Mouse (Mus musculus): ENCODE data around the gene Cpeb4.
A peak's percentile ranks its signal among the peaks of the same experiment; 100 is the strongest.
"Not testable (repeated sequence)": the region's sequence is repeated elsewhere in the genome, so short reads cannot be mapped to it uniquely, and the experiment has no call there.

The Cpeb4 gene

GRCm38 (mm10) chr11:31871911-31872310 is at the start of gene Cpeb4:
TSS of gene Cpeb4 (plus strand) at chr11:31872211.
- DNase-seq = no peak

- no peak for DNase-seq
These were observed 49.5 kb upstream of the Cpeb4 start for GRCm38 (mm10) chr11:31822556-31822955.

DNA sequence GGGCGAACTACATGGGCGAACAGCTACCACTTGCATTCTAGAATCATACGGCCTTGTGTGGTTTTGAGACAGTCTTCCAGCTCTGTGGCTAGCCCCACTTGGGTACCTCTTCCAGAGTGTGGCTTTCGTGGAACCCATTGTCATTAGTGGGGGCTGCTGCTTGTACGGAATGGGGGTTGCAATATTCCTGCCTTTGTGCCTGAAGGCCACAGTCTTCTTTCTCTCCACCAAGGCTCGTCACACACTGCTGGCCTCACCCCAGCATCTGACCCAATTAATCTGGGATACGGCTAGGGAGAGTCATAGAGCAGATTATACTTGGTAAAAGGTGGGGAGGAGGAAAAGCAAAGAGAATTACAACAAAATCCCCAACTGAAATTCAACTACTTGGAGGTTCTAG is 48.5 kb upstream of the Cpeb4 start:
- no peak for DNase-seq

DNA sequence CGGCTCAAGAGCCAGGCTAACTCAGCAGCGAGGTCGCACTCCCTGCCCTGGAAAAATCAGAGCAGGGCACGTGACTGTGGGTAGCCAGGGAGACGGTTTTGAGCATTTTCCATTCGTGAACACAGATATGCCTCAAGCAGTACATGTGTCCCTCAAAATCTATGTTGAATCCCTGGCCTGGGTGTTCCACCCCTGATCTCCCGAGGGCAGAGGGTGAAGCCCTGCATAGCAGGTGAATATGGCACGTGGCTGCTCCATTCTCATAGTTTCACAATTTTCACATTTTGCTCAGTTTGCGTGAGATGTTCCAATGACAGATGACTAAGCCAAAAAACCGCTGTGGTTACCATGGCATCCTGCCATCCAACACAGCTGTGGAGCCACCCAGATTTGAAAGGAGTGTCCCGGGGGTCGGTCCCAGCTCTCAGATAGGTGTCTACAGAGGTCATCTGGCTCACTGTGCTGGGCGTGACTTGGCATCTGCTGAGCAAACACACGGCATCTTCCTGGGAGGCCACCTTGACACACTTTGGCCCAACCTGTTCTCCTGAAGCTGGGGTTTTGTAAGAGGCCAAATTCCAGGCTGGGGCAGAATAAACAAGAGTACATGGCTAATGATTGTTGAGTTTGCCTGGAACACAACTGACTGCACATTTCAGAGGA is 47.4 kb upstream of the Cpeb4 start:
- DNase-seq = no peak

DNA sequence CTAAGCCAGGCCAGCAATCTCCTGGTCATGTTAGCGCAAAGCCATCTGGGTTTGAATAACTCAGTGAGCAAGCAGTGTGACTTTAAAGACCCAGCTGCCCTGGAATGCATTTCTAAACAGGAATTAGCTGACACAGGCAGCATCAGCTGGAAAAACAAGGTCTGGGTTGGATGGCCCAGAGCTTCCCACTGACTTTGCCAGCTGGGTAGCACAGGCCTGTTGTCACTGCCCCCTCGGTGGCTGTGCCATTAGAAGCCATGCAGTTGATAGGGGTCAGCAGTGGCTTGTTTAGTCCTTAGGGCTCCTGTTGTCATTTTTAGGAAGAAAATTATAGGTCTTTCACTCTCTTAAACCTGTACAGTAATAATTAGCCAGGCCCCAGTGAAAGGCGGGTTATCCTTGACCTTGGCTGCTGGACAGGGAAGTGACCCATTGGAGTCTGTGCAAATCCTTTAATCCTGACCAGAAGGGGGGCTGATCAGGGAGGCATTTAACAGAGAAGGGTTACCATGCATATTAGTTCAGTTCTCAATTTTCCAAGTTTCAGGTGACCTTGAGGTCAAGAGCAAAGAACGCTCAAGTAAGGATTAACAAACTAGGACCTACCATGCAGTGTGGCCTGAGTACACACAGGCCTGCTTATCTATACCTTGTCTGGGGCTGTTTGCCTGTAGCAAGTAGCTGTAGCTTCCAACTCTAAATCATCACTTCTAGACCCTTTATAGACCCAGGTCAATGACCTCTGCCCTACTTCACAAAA is 43.8 kb upstream of the Cpeb4 start:
- peak; percentile 39 for DNase-seq

DNA sequence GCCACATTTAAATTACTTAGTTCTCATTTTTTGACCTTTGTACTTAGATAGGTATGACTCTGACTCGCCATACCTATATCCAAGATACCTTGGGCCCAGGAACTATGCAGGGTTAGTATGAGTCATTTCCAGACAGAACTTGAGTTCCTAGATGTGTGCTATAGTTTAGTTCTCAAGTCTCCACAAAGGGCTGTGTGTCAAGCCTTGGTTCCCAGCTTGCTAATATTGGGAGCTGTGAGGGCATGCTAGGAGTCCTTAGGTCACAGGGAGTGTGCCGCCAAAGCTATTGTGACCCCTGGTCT is 43.3 kb upstream of the Cpeb4 start:
- no peak for DNase-seq

- DNase-seq = peak; percentile 18
These were observed 41.5 kb upstream of the Cpeb4 start for GRCm38 (mm10) chr11:31830213-31831151.

- DNase-seq = no peak
These were observed 40.6 kb upstream of the Cpeb4 start for GRCm38 (mm10) chr11:31831451-31831850.

DNA sequence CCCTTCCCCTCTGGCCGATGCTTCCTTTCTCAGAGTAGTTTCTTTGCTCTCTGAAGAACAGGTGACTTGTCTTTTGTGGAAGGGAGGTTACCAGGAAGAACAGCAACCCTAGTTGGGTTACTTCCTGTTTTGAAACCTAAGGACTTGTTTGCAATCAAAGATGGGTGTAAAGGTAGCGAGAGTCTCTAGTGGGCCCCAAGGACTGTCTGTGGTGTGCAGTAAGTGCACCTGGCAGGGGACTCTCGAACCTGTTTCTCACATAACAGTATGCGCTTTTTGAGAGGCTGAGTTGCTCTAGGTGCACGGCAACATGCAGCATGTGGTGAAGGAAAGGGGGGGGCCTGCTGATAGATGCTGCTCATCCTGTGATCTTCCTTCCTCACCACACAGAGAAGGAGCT is 40.0 kb upstream of the Cpeb4 start:
- no peak for DNase-seq

DNA sequence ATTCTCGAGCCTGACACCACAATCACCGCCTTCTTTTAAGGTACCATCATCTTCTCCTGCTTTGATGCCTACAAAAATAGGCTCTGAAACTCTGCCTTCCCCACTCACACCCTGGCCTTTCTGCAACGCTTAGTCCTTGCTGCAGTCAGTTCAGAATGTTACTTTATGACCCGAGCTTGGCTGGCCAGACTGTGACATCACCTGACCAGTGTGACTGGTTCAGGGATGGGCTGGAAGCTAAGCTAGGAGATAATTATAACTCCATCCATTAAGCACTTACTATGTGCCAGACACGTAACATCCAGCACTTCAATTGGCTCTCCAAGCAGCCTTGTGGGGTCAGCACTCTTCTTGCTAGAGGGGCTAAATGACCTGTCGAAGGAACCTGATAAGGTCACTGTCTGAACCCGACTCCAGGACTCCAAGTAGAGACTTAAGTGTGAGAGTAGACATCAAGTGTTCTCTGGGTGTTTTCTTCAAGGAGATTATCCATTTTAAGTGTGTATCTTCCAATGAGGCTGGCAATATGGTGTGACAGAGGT is 39.5 kb upstream of the Cpeb4 start:
- DNase-seq = no peak

DNA sequence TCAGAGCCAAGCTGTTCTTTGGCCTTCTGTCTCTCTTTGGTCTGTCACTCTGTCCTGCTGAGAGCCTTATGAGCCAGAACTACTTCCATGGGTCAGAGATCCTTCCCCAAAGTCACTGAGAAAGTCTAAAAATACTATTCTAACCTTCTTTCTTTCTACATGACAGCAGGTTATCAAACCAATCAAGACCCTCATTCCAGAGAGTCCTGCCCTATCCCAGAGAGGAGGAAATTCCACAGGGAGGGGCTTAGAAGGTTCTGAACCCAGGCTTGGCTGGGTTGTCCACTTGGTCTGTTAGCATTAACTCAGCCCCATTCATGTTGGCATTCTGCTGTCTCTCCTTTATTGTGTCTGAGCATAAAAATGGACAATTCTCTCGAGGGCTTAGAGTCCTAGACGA is 38.5 kb upstream of the Cpeb4 start:
- DNase-seq = no peak

GRCm38 (mm10) chr11:31835352-31835751 is 36.7 kb upstream of the Cpeb4 start:
- DNase-seq = no peak

DNA sequence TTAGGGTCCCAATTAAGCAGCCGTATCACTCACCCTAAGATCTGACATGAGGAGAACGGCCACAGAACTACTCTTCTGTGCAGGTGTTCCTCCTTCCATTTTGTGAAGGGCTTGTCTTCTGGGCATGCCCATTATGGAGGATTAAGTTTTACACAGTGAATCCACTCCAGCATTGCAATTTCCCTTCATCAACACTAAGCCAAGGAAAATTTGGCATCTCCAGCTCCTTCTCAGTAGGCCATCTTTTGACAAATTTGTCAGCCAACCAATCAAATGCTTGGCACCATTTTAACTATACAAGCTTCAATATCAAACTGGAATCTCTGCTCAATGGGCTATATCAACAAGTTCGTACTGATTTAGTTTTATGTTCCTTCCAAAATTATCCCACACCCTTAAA is 34.8 kb upstream of the Cpeb4 start:
- no peak for DNase-seq

GRCm38 (mm10) chr11:31837753-31838152 is 34.3 kb upstream of the Cpeb4 start:
- DNase-seq = no peak

DNA sequence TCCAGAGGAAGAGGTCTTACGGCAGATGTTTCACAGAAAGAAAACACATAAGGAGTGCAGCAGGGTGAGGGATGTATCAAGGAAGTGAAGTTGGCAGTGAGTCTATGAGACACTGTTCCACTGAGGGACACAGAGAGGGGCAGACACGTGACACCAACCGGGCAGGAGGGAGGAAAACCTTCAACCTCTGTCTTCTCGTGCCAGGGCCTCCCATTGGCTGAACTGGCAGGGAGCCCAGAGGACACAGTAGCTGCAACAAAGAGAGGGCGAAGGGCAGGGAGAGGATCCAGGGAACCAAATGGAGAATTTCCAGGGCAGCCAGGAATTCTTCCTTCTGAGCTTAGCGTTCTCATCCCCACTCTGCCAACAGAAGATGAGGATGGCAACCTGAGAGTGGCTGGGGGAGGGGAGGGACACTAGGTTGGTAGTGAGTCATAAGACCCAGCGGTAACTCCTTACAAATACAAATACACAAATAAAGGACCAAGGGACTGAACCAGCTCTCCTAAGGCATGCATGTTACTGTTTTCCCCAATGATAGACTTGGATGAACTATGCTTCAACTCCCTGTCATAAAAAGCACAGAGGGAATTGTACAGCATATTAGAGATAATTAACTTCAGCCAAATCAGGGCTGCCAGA is 33.4 kb upstream of the Cpeb4 start:
- no peak for DNase-seq

GRCm38 (mm10) chr11:31839084-31839460 is 32.9 kb upstream of the Cpeb4 start:
- DNase-seq = no peak

DNA sequence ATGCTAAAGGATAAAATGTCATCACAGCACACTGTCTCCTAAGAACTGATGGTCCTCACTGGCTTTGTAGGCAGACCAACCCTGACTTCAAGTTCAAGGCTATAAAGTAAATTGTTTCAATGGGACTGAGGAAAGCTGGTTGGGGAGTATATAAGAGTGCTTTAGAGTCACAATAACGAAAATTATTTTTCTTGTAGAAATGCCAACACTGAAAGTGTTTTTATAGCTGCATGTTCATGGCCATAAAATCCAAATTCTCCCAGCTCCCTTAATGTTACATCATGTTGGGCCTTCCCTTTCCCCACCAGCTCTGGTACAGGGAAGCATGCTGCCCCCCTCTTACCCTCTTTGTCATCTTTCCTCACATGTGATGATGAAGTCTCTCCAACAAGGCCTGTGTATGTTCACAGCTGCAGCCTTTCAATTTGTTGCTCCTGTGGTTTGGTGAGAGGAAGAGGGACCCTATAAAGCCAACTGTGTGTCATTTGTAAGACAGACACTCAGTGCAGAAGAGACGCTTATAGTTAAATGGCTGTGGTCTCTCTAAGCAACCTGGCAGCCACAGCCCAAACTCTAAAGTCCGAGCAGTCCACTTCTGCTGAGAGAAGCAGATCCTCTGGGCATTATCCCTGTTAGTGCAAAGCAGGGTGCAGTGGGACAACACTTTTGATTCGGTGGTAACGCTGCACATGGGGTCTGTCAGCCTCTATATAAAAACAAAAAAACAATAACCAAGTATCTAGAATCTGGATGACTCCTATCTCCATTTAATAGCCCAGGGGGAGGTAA is 29.6 kb upstream of the Cpeb4 start:
- DNase-seq = no peak

- DNase-seq = no peak
These were observed 28.7 kb upstream of the Cpeb4 start for GRCm38 (mm10) chr11:31843177-31843833.

DNA sequence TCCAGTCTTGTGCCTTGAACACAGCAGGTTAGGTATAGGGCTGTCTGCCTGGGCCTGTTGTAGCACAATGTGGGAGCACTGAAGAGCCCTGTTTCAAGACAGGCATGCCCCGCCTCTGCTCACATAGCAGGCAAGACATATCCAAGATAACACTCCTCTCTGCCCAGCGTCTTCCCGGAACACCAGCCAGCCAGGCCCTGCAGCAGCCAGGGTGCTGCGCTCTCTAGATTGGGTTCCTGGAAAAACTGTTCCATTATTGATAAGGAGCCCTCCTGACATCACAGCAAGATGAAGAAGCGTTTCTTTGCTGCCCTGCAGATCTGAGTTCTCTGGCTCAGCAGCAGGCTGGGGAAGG is 28.2 kb upstream of the Cpeb4 start:
- DNase-seq = no peak

GRCm38 (mm10) chr11:31845111-31845510 is 26.9 kb upstream of the Cpeb4 start:
- not testable (repeated sequence) for DNase-seq

GRCm38 (mm10) chr11:31846771-31847468 is 25.1 kb upstream of the Cpeb4 start:
- peak; percentile 60 for DNase-seq
